Mouse (Mus musculus) heart, adult 2 months (tissue): Measurements from ENCODE around the gene Plekha5. TPM values are rescaled to one million over a fixed set of nuclear protein-coding genes. Genes with fewer than 3 reads are reported as not detected.
"Not testable (repeated sequence)": the region's sequence is repeated elsewhere in the genome, so short reads cannot be mapped to it uniquely, and the experiment has no call there.

ENCODE experiments used
- DNase-seq, 2 experiments: peaks; one replicate each; pipeline ENCODE4 v3.0.0; 2021
- H3K27ac ChIP-seq: fragments of 200-600 bp; 2 replicates; pipeline ENCODE4 v1.8.1; 2022
- H3K27me3 ChIP-seq: fragments of 200-500 bp; 2 replicates; pipeline ENCODE4 v1.6.1; 2012; ENCODE audit warnings: mild to moderate bottlenecking, low read length, inconsistent platforms, mixed read lengths; ENCODE audit not compliant: control insufficient read depth, insufficient read depth
- H3K36me3 ChIP-seq: fragments of 200-500 bp; 2 replicates; pipeline ENCODE4 v1.6.1; 2012; ENCODE audit warnings: low read length, inconsistent platforms; ENCODE audit not compliant: control insufficient read depth, insufficient read depth
- H3K4me1 ChIP-seq: fragments of 200-500 bp; 2 replicates; pipeline ENCODE4 v1.6.1; 2011; ENCODE audit warnings: low read length; ENCODE audit not compliant: control insufficient read depth, insufficient read depth
- H3K4me3 ChIP-seq: fragments of 200-600 bp; 2 replicates; pipeline ENCODE4 v1.8.1; 2022
- H3K79me2 ChIP-seq: fragments of 200-500 bp; replicated peaks from 2 replicates; pipeline ENCODE4 v1.6.1; 2012; ENCODE audit warnings: mild to moderate bottlenecking, inconsistent platforms, low read length, moderate library complexity, mixed read lengths; ENCODE audit not compliant: control insufficient read depth, insufficient read depth
- H3K9ac ChIP-seq: fragments of 200-500 bp; 2 replicates; pipeline ENCODE4 v1.6.1; 2012; ENCODE audit warnings: low read depth, mild to moderate bottlenecking, control low read depth, inconsistent platforms, low read length, mixed read lengths
- CTCF ChIP-seq: fragments of 200-600 bp; IDR thresholded peaks from 2 replicates; pipeline ENCODE4 v1.8.1; 2022; ENCODE audit warnings: antibody characterized with exemption, mild to moderate bottlenecking, moderate library complexity
- EP300 ChIP-seq: fragments of 200-500 bp; IDR thresholded peaks from 2 replicates; pipeline ENCODE4 v1.6.1; 2011; ENCODE audit warnings: low read depth, low read length, control low read depth; ENCODE audit not compliant: insufficient read depth
- POLR2A ChIP-seq: fragments of 200-500 bp; IDR thresholded peaks from 2 replicates; pipeline ENCODE4 v1.6.1; 2011; ENCODE audit warnings: mild to moderate bottlenecking, low read depth, low read length, control low read depth; ENCODE audit not compliant: insufficient read depth
- WGBS: fragments of 180-500 bp; shearing (Covaris S2); methylation state at CpG from one replicate; pipeline ENCODE4 v1.1.7; 2018; 5-methylcytosine and 5-hydroxymethylcytosine counted together
- intact Hi-C: fragments of 180-260 bp; cut with DNase I; formaldehyde crosslinking; loops from one replicate; pipeline ENCODE4 v1.15.1; 2025
- polyA plus RNA-seq: library from polyadenylated mRNA; depleted of rRNA; stranded (reverse); fragments of >200 nt; gene quantifications from 2 replicates; pipeline ENCODE4 v1.2.3, GENCODE M21; 2012
- total RNA-seq, 2 experiments: library from RNA; stranded (reverse); gene quantifications; 2 replicates each; pipeline ENCODE4 v1.2.3; 2021

Gene Plekha5
- total and polyA plus RNA-seq, 3 experiments = 19.6 to 26.0 (median 24.9) TPM

DNA sequence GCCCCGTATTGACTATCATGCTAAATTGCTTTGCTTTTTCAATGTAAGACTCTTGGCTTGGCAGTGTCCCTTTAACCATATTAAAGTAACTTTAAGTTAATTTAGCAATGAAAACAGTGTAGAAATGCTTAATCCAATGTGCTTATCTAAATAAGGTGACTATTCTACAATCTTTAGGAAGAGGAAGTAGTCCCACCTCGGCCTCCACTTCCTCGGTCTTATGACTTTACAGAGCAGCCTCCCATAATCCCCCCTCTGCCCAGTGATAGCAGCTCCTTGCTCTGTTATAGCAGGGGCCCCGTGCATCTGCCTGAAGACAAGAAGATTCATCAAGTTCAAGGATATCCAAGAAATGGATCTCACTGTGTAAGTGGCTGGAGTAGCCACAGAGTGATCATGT lies 156.3 kb downstream of the Plekha5 start:
- TF ChIP-seq POLR2A = no peak
- TF ChIP-seq EP300 = no peak
- no peak overlapping the region for H3K9ac ChIP-seq
- no peak overlapping the region for H3K4me3 ChIP-seq
- DNase-seq = no peak
- H3K4me1 ChIP-seq = no peaks in the 10 kb centered on the region
- no peaks in the 10 kb centered on the region for H3K27me3 ChIP-seq
- no peaks in the 10 kb centered on the region for H3K36me3 ChIP-seq
- intact Hi-C loops = no loop called here
- H3K27ac ChIP-seq = no peak overlapping the region
- H3K79me2 ChIP-seq = no peaks in the 10 kb centered on the region
- WGBS = 65% methylated on average over 4 of the region's 4 CpGs

DNA sequence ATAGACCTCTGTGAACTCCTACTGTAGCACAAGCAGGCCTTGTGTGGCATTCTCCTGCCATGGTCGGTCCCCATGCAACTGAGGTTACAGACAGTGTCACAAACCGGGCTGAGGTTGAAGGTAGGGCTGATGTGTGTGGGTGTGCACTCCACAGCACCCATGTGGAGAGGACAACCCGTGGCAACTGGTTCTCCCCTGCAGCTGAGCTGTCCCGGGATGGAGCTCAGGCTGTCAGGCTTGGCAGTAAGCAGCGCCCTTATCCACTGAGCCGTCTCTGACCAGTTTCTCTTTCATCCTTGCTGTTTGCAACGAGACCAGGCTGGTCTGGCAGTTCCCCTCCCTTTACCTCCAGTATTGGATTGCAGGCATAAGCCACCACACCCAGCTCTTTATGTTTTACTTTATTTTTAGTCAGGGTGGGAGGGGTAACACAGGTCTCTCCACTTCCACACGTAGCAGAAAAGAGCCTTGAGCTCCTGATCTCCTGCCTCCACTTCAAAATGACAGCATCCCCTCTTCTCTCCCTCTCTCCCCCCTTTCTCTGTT lies 162.9 kb downstream of the Plekha5 start:
- no peaks in the 10 kb centered on the region for H3K4me1 ChIP-seq
- H3K27ac ChIP-seq = no peak overlapping the region
- intact Hi-C loops = no loop called here
- no peaks in the 10 kb centered on the region for H3K27me3 ChIP-seq
- no peak for TF ChIP-seq EP300
- no peak for TF ChIP-seq POLR2A
- no peak for TF ChIP-seq CTCF
- no peaks in the 10 kb centered on the region for H3K36me3 ChIP-seq
- DNase-seq = no peak
- no peak overlapping the region for H3K9ac ChIP-seq
- WGBS = 78% methylated on average over 8 of the region's 8 CpGs
- H3K4me3 ChIP-seq = no peak overlapping the region
- no peaks in the 10 kb centered on the region for H3K79me2 ChIP-seq

DNA sequence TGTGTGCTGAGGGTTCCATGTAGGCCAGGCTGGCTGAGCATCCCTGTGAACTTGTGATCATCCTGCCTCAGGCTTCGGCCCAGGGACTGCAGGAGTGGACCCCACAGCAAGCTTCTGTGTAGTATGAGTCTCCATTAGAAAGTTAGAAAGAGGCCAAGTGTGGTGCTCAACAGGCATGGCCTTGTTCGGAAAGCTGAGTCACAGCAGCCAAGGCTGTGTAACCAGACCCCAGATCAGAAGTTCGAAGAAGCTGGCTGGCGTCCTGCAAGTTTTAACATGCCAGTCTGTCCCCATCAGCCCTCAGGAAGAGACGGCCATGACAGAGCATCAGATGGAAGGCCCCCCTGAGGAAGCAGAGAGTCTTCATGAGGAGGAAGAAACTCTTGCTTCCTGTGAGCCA lies 167.5 kb downstream of the Plekha5 start:
- no peaks in the 10 kb centered on the region for H3K36me3 ChIP-seq
- no peak overlapping the region for H3K9ac ChIP-seq
- DNase-seq = no peak
- no peak overlapping the region for H3K27ac ChIP-seq
- H3K4me1 ChIP-seq = no peaks in the 10 kb centered on the region
- no peak for TF ChIP-seq POLR2A
- no peak for TF ChIP-seq CTCF
- no peak for TF ChIP-seq EP300
- H3K79me2 ChIP-seq = no peaks in the 10 kb centered on the region
- intact Hi-C loops = loop anchor here (5.0 kb wide), 1 partner anchor 121 kb away; no protein-coding TSS in a partner anchor
- 77% methylated on average over 5 of the region's 5 CpGs for WGBS
- no peaks in the 10 kb centered on the region for H3K27me3 ChIP-seq
- H3K4me3 ChIP-seq = no peak overlapping the region

DNA sequence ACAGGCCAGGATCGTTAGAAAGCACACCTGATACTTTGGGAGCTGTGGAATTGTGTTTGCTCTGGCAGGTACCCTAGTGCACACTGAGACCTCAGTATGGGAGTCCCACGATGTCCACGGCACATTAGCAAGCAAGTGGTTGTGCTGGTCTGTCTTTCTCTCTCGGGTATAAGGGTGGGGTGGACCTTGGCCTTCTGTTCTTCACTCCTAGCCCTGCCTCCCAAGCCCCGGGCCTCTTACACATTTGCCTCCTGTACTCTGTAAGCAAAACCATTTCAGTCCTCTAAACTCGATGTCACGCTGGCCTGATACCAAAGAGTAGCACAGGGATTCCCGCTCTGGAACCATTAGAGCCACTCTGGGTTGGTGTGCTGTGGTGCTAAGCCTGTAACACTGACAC lies 168.9 kb downstream of the Plekha5 start:
- Histone ChIP-seq H3K4me3 (no peak overlapping the region), H3K79me2 (no peaks in the 10 kb centered on the region), H3K36me3 (no peaks in the 10 kb centered on the region), H3K4me1 (no peaks in the 10 kb centered on the region), H3K27me3 (no peaks in the 10 kb centered on the region), H3K27ac (no peak overlapping the region), H3K9ac (no peak overlapping the region)
- DNase-seq = no peak
- TF ChIP-seq CTCF (no peak), POLR2A (no peak), EP300 (no peak)
- intact Hi-C loops = loop anchor here (5.0 kb wide), 1 partner anchor 120 kb away; no protein-coding TSS in a partner anchor
- 85% methylated on average over 8 of the region's 8 CpGs for WGBS

DNA sequence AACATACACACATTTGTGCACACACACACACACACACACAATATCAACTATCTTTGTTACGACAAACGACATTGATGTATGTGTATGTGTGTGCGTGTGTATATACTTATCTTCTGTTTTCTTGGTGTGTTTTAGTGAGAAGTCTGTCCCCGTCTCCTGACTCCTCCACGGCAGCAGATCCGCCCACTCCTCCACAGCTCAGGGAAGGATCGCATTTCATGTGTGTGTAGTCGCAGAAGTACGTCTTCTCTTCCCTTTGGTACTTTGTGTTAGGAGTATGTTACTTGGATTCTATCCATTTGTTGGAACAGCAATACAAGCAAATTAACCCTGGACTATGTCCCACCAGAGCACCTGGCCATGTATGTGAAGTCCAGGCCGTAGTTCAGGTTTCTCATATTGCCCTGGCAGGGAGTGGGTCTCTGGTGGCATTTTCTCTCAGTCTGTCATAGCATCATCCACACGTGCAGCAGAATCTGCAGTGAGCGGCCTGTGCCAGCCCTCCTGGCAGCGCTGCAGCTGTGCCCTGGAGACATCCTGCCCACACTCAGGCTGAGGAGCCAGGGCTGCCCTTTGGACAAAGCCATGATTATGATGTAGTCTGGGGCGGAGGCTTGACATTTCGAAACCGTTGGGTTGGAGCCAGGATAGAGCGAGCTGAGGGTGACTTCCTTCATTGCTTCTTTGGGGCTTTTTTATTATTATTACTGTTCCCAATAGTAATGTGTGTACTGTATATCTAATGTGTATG lies 169.7 kb downstream of the Plekha5 start:
- H3K9ac ChIP-seq = no peak overlapping the region
- WGBS = 77% methylated on average over 17 of the region's 17 CpGs
- TF ChIP-seq EP300 (no peak), CTCF (no peak), POLR2A (no peak)
- no peaks in the 10 kb centered on the region for H3K27me3 ChIP-seq
- no peaks in the 10 kb centered on the region for H3K4me1 ChIP-seq
- H3K36me3 ChIP-seq = no peaks in the 10 kb centered on the region
- DNase-seq = peak; percentile 62 to 63
- H3K79me2 ChIP-seq = no peaks in the 10 kb centered on the region
- no peak overlapping the region for H3K4me3 ChIP-seq
- intact Hi-C loops = loop anchor here (5.0 kb wide), 1 partner anchor 119 kb away; no protein-coding TSS in a partner anchor
- H3K27ac ChIP-seq = no peak overlapping the region; the same call in 1 of the 2 replicates

DNA sequence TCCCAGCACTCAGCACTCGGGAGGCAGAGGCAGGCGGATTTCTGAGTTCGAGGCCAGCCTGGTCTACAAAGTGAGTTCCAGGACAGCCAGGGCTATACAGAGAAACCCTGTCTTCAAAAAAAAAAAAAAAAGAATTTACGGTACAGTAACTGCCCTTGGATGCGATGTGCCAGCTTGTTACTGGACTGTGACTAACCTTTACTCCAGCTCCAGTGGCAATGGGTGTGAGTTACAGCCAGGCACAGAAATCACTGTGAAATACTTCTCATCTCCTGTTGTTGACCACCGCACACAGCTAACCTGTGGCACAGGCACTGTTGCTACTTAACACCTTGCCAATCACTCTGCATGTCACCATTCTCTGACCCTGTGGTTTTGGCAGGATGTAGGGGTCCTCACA lies 171.7 kb downstream of the Plekha5 start:
- H3K4me1 ChIP-seq, H3K9ac ChIP-seq, H3K79me2 ChIP-seq, H3K27me3 ChIP-seq, H3K4me3 ChIP-seq, intact Hi-C loops, DNase-seq, H3K36me3 ChIP-seq, H3K27ac ChIP-seq: not testable (repeated sequence)
- 92% methylated on average over 6 of the region's 6 CpGs for WGBS
